Mouse (Mus musculus) retina, adult 2 months (tissue): ENCODE results near the gene Nr0b1.

Source experiments
- DNase-seq: peaks from one replicate; pipeline ENCODE4 v3.0.0-alpha.2; 2012; ENCODE audit warnings: low read depth, low spot score

The Nr0b1 gene

DNA sequence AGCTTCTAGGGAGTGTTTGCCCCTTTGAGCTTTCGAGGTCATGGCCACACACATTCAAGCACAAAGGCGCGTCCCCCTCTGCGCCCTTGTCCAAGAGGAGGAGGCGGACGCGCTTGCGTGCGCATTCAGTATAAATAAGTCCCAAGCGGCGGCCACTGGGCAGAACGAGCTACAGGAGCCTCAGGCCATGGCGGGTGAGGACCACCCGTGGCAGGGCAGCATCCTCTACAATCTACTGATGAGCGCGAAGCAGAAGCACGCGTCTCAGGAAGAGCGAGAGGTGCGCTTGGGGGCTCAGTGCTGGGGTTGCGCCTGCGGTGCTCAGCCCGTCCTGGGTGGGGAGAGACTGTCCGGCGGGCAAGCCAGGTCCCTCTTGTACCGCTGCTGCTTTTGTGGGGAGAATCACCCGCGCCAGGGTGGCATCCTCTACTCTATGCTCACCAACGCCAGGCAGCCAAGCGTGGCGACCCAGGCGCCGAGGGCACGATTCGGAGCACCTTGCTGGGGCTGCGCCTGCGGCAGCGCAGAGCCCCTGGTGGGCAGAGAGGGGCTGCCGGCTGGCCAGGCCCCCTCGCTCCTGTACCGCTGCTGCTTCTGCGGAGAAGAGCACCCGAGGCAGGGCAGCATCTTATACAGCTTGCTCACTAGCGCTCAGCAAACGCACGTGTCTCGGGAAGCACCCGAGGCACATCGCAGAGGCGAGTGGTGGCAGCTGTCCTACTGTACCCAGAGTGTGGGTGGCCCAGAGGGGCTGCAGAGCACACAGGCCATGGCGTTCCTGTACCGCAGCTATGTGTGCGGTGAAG lies at the start of gene Nr0b1:
Gene Nr0b1 (plus strand): TSS at position 151 of the 806 bp plus-strand sequence.
- no peak for DNase-seq

DNA sequence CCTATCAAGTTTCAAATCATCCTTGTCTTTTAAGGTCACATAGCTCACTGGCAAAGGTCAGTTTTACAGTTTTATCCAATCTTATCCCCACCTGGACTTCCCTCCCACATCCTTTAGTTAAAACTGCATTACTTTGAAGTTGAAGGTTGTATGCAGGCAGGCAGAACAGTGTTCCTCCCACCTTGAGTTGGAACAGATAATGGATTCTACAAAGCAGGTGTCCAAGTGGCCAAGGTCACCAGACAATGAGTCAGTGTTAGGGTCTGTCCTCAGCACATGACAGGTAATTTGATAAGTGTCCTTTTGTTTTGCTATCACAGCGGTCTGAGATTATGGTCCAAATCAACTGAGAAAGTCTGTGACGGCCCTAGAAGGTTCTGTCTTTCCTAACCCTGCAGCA lies 4.3 kb upstream of the Nr0b1 start:
- DNase-seq: no peak

DNA sequence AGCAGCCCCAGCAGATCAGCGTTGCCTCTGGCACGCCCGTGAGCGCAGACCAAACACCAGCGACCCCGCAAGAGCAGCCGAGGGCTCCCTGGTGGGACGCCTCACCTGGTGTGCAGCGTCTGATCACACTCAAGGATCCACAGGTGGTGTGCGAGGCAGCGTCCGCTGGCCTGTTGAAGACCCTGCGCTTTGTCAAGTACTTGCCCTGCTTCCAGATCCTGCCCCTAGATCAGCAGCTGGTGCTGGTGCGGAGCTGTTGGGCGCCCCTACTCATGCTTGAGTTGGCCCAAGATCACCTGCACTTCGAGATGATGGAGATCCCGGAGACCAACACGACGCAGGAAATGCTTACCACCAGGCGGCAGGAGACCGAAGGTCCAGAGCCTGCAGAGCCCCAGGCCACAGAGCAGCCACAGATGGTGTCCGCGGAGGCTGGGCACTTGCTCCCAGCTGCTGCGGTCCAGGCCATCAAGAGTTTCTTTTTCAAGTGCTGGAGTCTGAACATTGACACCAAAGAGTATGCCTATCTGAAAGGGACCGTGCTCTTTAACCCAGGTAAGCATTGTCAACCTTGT lies 943 bp downstream of the Nr0b1 start:
- no peak for DNase-seq

DNA sequence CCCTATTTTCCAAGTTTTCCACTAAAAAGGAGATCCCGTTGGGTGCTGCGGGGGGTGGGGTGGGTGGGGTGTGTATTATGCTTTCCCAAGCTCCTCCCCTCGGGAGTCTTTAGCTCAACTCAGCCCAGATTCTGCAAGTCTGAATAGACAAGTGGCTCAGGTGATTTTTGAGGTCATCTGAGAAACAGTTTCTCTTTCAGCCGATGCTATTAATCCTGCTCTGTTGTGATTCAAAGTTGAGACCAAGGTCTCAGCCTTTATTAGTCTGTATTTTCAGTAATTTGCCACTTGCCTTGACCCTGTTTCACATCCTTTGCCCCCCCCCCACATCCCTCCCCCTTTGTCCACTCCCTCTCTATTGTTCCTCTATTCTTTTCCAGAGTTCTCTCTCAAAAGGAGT lies 1.8 kb downstream of the Nr0b1 start:
- no peak for DNase-seq

DNA sequence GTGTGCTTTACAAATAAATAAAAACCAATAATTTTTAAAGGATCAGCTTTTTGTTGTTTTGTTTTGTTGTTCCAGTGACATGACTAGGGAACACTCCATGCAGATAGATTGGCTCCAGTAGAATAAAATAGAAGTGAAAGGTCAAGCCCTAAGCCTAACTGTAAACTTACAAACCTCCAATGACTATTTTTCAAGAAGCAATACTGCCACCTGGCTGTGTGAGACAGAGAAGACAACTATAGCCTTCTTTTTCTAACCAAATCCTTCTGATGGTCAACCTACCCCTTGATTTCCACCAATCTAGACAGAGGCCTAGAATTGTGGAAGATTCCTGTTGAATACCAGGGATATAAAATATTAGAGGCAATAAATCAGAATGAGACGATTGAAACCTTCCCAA lies 45.7 kb downstream of the Nr0b1 start:
- DNase-seq: no peak
